Mouse (Mus musculus) hematopoietic stem cell, adult 5-6 weeks (primary cell): Measurements from ENCODE around the gene Ckb. TPM values are rescaled to one million over a fixed set of nuclear protein-coding genes. Genes with fewer than 3 reads are reported as not detected.

ENCODE experiments used
- ATAC-seq, 2 experiments: fragments of 125-278 bp in 1 of 2; replicated peaks in 1 of 2; 2 replicates each; pipeline ENCODE4 v1.8.0; 2016 to 2017; ENCODE audit warnings: inconsistent platforms in 2 of 2, mild to moderate bottlenecking in 2 of 2, moderate number of reproducible peaks in 2 of 2, low read depth in 1 of 2, moderate TSS enrichment in 1 of 2; ENCODE audit not compliant: low FRiP score in 2 of 2, poor library complexity in 2 of 2, severe bottlenecking in 2 of 2, insufficient read depth in 1 of 2, low TSS enrichment in 1 of 2
- total RNA-seq: library from RNA; stranded (forward); fragments of 172-1452, 232-1000 nt; gene quantifications from 2 replicates; pipeline ENCODE4 v1.2.3, GENCODE M21; 2017

Gene Ckb
- total RNA-seq, 1 experiment from 2014 or later, result 8.1 TPM

DNA sequence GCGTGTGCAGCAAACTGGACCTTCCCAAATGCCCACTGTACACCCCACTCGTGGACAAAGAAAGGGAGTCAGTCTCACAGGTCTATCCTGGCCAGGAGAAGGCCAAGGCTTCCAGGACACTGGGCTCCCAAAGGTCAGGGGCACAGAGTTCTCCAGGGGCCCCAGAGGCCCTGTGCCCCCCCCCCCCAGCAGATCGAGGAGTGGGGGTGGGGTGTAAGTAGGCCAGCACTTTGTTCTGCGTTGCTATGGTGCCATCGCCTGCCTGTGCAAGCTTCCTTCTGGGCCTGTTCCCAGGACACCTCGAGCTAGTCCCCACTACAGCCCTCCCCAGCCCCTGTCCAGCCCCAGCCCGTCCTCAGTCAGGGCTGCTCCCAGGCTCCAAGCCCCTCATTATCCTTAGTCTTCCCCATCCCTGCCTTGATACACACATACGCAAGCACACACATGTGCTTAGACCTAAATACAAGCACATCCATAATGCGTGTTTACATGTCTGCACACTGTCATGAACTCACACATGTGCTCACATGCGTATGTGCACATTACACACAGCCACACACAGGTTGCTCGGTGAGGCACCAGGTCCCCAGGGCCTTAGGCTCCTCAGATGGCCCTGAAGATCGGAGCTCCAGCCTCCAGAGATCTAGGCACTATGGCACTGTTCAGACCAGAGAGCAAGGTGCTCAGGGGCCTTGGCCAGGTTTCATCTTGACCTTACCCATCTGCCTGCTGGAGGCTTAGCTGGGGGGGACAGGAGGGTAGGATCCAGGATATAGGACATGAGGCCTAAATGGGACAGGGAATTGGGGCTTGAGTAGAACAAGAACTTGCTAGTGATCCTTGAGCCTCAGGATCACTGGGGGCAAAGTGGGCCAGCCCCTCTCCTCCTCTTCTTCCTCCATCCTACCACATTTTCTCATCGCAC lies 23.0 kb upstream of the Ckb start:
- ATAC-seq, result no peak

DNA sequence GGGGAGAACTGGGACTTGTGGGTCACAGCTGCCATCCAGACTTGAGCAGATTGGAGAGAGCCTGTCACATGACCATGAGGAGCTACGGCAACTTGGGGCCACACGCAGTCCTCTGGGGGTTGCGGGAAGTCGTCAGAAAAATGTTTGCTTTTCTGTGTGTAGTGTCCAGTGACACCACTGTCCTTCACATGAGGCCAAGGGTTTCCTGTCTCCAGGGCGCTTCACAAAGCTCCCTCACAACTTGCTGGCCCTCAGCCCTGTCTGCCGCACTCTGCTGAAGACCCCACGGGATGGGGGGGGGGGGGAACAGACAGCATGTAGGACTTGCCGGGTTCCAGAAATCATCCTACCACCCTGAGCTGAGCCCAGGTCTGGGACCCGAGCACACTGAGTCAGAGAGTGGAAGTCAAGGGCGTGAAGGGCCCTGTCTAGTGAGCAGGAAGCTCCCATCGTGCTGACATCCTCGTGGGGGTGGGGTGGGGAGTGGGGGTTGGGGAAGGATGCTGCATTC lies 22.2 kb upstream of the Ckb start:
- ATAC-seq, result no peak

DNA sequence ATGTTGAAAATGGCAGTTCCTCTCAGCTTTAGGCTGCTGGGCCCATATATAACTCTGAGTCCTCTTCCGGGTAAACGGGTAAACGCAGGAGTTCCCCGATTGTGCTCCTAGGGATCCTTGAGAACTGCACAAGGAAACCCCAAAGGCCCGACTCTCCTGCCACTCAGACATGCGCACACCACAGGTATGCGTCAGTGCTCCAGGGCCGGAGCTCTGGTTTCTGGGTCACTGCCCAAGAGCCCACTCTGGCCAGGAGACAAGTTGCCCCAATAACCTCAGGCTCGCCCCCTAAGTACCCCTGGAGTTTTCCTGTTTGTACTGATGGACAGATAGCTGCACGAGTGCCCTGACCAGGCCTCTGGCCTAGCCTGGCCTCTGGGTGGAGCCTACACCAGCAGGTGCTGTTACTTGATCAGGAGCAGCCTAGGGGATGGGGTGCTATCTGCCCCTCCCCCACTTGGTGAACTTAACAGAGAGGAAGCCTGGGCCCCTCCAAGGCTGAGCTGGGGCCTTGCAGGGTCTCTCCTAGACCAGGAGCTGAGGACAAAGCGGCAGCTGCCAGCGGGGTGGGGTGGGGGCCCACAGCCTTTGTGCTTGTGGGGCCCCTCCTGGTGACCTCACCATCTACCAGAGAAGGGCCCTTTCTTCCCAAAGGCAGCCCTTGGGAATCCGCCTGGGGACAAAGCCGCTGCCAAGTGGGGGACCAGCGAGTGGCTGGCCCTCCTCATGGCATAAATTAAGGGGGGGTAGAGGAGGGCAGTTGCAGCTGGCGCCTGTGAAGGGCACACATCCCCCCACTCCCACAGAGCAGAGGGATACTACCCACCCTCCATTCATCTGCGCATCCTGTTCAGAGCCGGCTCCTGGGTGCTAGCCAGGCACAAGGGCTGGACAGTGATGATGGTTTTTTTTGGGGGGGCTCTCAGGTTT lies 21.5 kb upstream of the Ckb start:
- no peak for ATAC-seq

DNA sequence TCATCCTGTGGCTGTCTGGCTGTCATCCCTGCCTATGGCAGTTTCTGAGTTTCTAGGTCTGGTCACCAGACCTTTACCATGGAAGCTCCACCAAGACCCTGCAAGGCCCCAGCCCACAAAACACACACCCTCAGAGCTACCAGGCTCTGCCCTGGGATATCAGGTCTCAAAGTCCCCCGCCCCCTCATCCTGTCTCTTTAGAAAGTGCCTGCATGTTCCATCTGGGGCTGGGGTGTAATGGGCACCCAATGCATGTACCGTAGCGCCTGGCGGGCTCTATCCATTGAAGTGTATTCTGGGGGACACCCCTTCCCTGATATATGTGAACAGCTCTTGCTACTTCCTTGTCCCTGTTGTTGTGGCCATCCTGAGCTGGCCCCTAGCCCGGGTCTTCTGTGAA lies 20.8 kb upstream of the Ckb start:
- no peak for ATAC-seq

DNA sequence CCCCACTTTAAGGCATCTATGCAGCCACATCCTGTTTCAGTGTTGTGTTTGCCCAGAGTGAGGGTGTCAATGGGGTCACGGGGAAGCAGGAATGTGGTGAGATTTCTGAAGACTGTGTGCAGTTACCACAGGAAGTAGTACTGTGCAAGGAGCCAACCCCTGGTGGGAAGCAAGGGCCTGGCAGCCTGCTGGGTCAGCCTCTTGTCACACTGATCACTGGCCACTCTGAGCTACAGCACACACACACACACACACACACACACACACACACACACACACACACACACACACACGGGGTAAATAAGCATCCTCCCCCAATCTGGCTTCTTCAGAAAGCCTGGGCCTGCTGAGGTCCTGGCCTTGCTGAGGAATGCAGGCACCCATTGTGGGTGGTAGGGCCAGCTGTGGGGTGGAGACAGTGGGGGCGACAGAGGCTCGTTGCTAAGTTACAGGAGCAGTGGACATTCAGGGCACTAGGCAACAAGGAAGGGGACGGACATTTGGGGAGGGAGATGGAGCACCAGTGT lies 19.3 kb upstream of the Ckb start:
- peak; percentile 74 to 84 for ATAC-seq

DNA sequence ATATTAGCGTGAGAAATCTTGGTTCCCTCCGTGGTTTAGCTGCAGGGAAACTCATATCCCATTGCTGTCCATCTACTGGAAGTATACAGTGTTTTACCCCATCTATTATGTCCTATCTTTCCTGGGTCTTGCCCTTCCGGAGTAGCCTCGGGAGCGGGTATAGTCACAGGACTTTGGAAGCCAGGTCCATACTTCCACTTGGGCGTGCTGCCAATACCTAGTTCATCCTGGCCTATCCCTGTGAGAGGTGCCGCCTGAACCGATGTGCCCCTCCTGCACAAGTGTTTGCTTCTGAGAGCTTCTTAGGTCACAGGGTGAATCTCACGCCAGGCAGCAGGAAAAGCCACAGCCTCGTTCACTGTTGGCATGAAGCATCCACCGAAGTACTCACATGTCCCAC lies 17.3 kb upstream of the Ckb start:
- no peak for ATAC-seq

DNA sequence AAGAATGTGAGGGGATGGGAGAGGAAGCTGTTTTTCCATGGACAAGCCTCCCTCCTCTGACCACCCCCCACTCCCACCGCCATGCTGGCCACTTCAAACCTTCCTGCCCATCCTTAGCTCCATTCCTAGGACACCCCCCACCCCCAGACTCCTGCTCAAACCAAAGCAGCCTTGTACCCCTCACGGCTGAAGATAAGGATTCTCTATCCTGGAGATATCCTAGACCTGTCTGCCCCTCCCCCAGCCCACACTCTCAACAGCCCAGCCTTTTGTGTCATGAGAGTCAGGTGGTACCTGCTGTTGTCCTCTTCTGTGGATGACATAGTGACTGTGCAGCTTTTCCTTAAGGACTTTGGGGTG lies 15.9 kb upstream of the Ckb start:
- no peak for ATAC-seq

DNA sequence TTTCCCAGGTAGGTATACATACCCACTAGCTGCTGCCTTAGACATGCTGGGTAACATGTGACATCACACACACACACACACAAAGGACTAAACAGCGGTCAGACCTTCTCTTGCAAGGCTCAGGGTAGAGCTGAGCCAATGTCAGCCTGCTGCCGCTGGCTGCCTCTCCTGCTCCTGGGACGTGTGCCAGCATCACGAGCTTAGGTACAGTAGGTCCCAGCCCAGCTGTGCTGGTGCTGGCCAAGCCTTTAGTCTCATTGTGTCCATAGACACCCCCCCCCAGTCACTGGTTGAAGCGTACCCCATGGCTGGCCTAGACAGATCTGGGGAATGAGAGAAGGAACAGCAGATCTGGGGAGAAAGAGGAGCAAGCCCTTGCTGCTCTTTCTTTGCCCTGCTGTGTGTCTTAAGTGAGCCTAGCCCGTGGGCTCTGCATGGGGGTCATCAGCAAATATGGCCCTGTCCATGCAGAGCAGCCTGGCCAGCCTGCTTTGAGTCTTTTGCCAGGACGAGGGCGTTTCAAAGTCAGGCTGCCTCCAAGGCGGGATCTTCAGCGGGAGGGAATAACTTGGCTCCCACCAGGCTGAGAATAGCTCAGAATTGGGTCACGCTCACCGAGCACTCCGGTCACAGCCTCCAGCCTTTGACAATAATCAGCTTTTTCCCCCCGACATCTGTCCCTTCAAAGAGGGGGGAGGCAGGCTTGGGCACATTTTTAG lies 15.4 kb upstream of the Ckb start:
- no peak for ATAC-seq

DNA sequence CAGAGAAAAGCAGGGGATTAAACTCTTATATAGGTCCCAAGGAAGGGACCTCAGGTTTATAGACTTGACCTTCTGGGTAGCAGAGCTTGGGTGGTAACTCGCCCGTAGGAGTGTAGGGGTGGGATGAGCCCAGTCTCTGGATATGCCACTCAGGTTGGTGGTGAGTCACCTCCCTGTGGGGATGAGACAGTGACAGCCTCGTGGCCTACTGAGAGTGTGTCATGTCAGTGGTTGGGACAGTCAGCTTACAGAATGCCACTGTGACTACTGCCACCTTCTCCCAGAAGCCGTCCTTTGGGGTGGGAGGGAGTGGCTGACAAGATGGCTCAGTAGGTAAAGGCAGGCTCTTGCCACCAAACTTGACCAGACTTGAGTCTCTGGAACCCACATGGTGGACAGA lies 14.3 kb upstream of the Ckb start:
- no peak for ATAC-seq

DNA sequence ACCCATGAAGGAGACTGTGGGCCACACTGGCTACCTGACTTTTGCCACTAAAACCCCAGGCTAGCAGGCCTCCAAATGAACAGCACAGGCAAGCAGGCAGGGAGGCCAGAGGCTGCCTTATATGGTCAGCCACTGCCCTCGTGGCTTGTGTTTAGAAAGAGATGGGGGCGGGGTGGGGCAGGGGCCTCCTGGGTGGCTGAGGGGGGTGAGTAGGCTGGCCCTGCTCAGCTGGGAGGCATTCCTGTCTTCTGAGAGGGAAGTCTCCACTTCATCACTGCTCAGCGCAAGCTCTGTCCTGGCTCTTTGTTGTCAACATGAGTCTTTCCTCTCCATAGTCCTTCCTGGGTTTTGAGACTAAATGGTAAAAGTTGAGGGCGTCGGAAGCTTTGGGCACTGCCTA lies 10.7 kb upstream of the Ckb start:
- ATAC-seq, result no peak

DNA sequence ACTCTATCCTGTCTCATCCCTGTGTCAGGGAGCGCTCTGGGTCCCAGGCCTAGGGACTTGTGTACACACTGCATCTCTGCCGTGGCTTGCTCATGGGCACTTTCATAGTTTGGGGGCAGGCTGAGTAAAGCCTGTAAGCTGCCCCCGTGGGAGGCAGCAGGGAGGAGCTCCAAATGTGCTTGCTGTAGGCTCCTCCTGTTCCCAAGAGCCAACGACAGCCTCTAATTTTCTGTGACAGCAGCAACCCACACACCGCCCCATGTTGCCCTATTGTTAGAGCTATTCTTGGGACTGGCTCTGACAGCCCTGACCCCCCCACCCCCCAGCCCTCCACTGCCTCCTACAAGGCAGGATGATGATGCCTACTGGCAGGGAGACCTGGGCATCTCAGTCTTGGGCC lies 9.9 kb upstream of the Ckb start:
- ATAC-seq, result no peak

DNA sequence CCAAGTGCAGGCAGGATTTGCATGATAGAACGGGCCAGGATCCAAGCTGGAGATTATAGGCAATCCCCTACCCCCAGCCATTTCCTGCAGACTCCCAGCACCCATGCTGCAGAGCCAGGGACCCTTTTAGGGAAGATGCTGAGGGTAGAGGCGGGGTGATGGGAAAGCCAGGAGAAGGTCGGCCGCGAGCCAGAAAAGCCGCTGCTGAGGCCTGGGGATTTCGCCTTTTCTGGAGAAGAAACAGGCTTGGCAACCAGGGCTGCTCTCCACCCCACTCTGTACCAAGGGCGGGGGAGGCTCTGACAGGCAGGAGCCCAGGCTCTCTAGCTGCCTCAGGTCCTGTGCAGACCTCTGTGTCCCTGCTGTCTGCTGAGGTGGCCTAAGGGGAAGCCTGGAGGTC lies 9.2 kb upstream of the Ckb start:
- no peak for ATAC-seq

DNA sequence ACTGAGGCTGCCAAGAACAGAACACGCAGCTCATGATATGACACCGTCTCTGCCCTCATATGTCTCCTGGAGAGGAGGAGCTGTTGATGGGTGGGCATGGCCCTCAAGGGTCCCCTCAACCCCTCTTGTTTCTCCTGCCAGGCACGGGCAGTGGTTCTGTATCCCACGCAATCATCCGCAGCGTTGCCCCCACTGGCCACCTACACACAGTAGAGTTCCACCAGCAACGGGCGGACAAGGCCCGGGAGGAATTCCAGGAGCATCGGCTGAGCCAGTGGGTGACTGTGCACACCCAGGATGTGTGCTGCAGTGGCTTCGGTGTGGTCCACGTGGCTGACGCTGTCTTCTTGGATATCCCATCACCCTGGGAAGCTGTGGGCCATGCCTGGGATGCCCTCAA lies 8.5 kb upstream of the Ckb start:
- no peak for ATAC-seq

DNA sequence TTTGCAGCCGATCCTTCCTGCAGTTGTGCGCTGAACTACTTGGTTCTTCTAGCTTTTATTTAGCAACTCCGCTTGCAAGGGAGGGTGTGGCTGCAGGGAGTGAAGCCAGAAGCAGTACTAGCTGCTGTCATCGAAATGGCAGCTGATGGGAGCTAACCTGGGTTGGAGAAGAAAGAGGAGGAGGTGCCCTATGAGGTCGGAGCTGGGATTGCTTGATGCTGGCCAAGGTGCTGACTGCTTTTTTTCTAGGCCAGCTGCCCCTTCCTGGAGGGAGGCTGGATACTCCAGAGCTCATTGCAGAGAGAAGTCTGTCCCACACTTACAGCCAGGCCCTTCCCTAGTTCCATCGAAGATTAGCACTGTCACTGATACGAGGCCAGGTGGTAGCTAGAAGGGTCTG lies 6.9 kb upstream of the Ckb start:
- ATAC-seq, result no peak

DNA sequence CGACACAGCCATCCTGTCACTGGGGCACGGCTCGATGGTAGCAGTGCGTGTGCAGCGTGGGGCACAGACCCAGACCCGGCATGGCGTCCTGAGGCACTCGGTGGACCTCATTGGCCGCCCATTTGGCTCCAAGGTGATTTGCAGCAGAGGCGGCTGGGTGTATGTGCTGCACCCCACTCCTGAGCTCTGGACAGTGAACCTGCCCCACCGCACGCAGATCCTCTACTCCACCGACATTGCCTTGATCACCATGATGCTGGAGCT lies 6.5 kb upstream of the Ckb start:
- ATAC-seq, result no peak

DNA sequence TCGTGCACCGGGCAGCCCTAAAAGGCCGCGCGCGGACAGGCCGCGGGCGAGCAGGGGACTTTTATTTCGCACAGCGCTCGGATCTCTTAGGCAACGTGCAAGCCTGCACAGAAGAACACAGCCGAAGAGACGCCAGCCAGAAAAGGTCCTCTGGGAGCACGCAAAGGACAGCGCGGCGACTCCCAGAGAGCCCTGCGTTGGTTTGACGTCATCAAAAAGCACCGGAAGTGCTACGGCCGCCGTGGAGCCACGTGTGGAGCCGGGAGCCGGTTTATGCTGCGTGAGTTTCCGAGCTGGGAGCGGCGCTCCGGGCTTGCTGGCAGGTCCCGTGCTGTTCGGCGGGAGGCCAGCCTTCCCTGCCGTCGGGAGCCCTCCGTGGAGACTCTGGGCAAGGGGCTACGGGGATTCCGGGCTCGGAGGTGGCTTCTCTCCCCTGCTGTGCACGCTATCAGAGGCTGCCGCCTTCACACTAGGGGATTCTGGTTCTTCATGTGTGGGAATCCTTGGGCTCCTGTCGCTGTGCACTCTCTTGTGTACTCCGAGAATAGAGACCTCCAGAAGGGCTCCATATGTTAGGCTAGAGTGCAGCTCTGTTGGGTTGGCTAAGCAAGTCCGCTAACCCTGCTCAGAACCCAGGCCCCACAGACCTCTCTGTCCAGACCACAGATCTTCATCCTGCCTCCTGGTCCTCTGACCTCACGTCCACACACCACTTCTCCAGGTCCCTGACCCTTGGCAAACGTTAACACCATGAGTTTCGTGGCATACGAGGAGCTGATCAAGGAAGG lies 5.9 kb upstream of the Ckb start, which contains the start of gene Trmt61a:
Gene Trmt61a, plus strand, starts transcription at position 224 of the 788 bp plus-strand sequence.
- ATAC-seq, result peak; percentile 65 to 77

DNA sequence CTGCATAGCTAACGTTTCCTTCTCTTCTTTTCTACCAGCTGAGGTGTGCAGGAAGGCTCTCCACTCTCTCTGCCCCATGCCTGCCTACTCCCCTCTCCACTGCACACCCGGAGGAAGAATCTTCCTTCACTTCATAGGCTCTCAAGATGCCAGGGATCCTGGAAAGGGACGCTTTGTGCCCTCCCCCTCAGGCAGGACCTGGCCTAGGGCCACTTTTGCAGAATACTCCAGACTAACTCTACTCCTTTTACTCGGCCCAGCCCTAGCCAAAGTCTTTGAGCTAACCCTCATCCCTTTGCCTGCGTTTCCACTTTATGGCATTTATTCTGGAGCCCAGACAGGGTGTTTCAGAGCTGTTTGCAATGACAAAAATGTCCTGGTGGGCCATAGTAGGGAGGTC lies 5.3 kb upstream of the Ckb start:
- no peak; a peak in 1 of 4 replicates for ATAC-seq
